Mouse (Mus musculus) cerebellum, adult 2 months (tissue): ENCODE results near the gene Zfhx2.
A peak's percentile ranks its signal among the peaks of the same experiment; 100 is the strongest.

Source experiments
- CTCF ChIP-seq: fragments of 200-500 bp; IDR thresholded peaks from 2 replicates; pipeline ENCODE4 v1.5.1; 2011; ENCODE audit warnings: low read depth, mild to moderate bottlenecking, control low read depth, low read length, moderate library complexity, borderline replicate concordance; ENCODE audit not compliant: insufficient read depth
- POLR2A ChIP-seq: fragments of 200-500 bp; IDR thresholded peaks from 2 replicates; pipeline ENCODE4 v1.6.1; 2011; ENCODE audit warnings: low read length, control low read depth, borderline replicate concordance; ENCODE audit not compliant: insufficient read depth

DNA sequence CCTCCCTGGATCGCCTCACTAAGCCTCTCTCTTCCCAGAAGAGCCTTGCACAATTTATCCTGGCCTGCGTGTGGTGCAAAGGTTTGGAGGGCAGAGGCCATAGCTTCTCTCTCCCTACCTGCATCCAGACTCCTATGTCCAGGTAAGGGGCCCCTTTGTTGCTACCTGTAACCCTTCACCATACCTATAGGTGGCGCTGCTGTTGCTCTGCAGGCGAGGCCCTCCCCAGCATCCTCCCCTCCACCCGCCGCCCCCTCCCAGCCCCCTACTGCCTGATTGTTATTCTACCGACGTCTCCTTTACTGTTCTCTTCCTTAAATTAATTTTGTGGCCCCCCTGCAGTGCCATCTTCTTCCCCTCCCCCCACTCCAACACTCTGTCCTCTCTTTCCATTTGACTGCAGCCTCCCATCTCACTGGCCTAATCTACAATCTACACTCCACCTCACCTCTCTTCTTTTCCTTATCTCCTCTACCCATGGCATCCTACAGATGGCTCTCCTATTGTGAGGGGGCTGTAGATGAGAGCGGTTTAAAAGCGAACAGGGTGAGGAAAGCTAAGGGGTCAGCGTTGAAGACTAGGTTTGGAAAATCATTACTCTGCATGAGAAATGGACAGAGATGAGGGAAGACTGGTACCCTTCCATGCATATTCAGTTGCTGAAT lies 63.0 kb downstream of the Zfhx2 start:
- TF ChIP-seq CTCF: peak; percentile 65
- TF ChIP-seq POLR2A: no peak
